Mouse (Mus musculus): ENCODE results near the gene Kifc5b.

Kifc5b gene

GRCm38 (mm10) chr17:26947231-26948100 lies 30.6 kb downstream of the Kifc5b start:
- peak in 1 of 2 experiments; percentile 26 for DNase-seq

DNA sequence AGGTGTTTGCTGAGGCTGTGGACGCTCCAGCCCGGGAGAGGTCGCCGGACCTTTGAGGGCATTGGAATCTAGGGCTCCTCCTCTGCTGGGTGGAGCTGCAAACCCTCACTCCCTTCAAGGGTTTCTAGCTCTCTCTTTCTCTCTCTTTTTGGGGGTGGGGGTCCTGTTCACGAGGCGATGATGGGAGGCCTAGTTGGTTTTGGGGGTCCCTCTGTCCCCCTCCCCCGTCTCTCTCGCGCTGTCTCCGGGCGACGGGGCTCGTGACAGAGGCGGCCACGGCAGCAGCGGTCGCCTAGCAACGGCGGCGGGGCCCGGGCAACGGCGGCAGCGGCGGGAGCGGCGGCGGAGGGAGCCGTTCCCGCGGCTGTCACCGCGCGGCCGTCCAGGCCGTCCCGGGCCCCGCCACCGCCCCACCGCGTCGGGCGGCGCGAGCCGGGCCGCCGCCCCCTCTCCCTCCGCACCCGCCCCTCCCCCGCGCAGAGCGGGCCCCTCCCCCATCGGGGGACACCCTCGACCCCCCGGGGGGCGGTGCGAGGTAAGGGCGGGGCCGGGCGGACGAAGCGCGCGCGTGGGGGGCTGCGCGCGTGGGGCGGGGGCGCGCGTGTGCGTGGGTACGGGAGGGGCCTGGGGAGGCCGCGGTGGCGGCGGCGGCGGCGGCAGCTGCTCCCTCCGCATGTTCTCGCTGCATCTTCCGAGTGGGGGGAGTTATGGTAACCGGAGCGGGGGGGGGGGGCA lies 31.6 kb downstream of the Kifc5b start:
- peak; percentile 63 to 65 for DNase-seq

DNA sequence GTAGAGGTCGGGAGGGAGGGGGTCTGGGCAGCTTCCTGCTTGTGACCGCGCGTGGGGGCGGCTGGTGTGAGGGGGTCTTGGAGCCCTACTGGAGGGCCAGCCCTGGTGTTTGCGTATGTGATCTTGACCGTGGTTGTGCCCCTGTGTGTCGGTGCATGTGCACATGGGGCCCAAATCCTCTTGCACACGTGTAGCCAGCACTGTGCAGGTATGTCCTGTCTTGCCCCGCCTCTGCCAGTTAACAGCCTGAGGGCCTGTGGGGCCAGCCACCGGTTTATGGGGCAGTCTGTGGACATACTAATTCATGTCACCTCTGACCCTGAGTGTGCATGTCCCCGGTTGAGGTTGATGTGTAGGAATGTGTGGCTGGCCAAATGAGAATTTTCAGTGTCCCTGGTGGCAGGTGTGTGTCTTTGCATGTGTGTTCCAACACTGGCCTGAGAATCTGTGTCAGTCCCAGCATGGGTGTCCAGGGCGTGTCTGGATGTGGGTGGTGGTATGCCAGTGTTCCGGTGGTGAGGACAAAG lies 32.2 kb downstream of the Kifc5b start:
- peak; percentile 38 to 53 for DNase-seq

DNA sequence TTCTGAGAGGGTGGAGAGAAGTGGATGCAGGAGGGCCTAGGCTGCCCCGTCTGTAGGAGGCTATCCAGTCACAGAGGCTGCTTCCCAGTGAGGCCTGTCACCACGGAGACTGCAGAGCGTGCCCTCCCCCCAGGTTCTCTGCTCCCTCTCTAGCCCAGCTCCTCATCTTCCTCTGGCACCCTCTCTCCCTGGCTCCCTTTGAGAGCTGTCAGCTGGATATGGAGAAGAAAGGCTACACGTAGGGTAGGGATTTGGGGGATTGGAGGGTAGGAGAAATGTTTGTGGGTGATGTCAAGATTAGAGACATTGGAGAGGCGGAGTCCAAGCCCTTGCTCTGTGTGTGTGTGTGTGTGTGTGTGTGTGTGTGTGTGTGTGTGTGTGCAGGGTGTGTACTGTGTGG lies 33.0 kb downstream of the Kifc5b start:
- peak in 1 of 2 experiments; percentile 12 for DNase-seq

GRCm38 (mm10) chr17:26950560-26951288 lies 33.8 kb downstream of the Kifc5b start:
- DNase-seq, result no peak

DNA sequence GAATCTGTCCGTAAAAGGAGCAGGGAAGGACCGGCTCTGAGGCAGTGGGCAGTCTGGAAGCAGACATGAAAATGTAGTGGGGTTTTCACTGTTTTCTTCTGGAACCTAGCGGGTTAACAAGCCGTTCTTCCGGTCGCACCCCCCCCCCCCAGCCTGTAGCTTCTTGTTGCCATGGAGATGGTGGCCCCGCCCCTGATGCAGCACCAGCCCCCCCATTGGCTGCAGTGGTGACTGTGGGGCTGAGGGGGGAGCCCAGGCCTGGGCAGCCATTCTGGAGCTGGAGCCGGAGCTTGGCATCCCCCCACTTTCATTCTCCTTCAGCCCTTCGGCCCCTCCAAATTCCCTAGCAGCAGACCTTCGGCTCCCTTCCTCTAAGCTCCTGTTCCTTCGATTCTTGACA lies 34.5 kb downstream of the Kifc5b start:
- peak; percentile 62 to 81 for DNase-seq

DNA sequence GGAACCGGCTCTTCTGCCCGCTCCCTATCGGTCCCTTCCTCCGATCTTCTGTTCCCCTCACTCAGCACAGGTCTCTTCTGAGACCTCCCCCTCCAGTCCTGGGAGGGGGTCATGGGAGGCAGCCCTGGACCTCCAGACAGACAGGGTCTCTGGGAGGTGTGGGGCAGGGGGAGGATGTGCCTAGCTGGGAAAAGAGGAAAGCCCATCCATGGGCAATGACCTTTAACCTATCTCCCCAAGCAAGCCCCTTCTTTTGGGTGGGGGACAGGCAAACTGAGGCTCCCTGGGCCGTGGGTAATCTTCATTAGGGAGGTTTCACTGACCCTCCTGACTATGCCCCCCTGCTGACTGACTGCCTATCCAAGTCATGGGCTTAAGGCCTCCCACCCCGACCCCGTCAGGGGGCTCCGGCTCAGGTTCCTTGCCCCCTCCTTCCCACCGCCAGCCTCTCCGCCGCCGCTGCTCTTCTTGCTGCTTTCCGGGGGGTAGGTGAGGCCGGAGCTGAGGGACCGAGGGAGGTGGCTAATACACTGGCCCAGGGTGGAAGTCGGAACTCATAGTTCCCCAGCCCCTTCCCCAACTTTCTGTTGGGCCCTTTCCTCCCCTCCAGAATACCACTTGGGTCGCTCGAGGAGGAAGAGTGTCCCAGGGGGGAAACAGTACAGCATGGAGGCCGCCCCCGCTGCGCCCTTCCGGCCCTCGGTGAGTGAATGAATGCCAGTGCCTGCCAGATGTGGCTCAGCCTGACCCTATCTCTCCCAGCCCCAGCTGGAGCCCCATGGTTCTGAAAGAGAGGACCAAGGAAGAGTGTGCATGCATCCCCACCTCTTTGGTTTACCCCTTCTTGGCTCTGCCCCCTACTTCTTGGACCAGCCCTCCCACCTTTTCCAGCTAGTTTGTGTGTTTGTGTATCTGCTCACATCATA lies 35.3 kb downstream of the Kifc5b start:
- peak in 1 of 2 experiments; percentile 16 for DNase-seq

GRCm38 (mm10) chr17:26953201-26953600 lies 36.3 kb downstream of the Kifc5b start:
- DNase-seq, result no peak

- no peak for DNase-seq
Measured at GRCm38 (mm10) chr17:26953726-26954125, 36.8 kb downstream of the Kifc5b start.

- DNase-seq, result no peak
Measured at GRCm38 (mm10) chr17:26956309-26956708, 39.4 kb downstream of the Kifc5b start.

DNA sequence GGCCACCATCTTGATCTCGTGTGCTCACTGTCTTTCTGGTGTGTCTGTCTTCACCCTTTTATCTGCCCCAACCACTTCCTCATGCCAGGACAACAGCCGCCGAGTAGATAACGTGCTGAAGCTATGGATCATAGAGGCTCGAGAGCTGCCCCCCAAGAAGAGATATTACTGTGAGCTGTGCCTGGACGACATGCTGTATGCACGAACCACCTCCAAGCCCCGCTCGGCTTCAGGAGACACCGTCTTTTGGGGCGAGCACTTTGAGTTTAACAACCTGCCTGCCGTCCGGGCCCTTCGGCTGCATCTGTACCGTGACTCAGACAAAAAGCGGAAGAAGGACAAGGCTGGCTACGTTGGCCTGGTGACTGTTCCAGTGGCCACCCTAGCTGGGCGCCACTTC lies 40.0 kb downstream of the Kifc5b start:
- DNase-seq, result no peak

DNA sequence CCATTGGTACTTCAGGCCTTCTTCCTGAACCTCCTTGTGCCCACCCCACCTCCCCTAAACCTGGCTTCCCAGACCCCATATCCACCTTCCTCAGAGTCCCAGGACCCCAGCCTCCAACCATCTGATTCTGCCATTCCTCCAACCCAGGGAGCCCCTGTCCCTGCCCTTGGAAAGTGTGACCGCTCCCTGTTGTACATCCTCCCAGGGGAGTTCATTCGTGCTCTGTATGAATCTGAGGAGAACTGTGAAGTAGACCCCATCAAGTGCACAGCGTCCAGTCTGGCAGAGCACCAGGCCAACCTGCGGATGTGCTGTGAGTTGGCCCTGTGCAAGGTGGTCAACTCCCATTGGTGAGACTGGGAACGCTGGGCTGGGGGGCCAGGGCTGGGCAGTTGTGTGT lies 41.0 kb downstream of the Kifc5b start:
- peak in 1 of 2 experiments; percentile 16 for DNase-seq

DNA sequence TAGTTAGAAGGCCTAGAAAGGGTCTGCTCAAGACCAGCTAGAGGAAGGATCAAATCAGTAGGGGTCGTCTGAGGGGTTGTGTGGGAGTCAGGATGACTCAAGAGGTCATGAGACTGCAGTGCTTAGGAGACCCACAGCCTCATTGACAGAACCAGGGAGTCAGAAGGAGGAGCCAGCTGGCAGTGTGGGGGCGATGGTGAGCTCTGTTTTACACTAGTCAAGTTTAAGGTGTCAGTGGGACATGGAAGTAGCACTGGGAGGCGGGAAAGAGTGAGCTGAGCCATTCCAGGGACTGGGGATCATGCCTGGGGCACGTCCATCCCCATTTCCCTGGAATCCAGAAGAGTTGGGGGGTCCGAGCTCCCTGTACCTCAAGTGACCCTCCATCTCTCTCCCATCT lies 42.0 kb downstream of the Kifc5b start:
- no peak for DNase-seq

- DNase-seq, result no peak
Measured at GRCm38 (mm10) chr17:26959815-26960214, 42.9 kb downstream of the Kifc5b start.

DNA sequence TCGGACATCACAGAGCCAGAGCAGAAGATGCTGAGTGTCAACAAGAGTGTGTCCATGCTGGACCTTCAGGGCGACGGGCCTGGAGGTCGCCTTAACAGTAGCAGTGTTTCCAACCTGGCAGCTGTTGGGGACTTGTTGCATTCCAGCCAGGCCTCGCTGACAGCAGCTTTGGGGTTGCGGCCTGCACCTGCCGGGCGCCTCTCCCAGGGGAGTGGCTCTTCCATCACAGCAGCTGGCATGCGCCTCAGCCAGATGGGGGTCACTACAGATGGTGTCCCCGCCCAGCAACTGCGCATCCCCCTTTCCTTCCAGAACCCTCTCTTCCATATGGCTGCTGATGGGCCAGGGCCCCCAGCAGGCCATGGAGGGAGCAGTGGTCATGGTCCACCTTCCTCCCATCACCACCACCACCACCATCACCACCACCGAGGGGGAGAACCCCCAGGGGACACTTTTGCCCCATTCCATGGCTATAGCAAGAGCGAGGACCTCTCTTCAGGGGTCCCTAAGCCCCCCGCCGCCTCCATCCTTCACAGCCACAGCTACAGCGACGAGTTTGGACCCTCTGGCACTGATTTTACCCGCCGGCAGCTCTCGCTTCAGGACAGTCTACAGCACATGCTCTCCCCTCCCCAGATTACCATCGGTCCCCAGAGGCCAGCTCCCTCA lies 44.8 kb downstream of the Kifc5b start:
- DNase-seq, result peak in 1 of 2 experiments; percentile 44

DNA sequence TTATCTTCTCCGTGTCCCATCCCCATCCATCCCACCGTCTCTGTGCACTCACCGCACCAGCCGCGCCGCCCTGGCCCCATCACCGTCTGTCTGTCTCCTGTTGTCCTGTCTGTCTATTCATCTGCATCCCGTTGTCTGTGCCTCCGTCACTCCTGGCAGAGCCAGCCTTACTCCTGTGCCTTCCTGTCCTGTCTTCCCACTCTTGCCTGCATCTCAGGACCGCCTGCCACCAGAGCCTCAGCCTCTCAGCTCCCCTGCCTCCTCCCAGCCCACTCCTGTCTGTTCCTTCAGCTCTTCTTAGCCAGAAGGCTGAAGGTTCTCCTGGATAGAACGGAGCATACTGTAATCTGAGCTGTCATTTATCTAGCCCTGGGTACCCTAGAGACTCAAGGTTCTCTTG lies 50.1 kb downstream of the Kifc5b start:
- DNase-seq, result no peak

- DNase-seq, result peak in 1 of 2 experiments; percentile 9
Measured at GRCm38 (mm10) chr17:26967477-26967876, 50.6 kb downstream of the Kifc5b start.

GRCm38 (mm10) chr17:26968200-26968611 lies 51.3 kb downstream of the Kifc5b start:
- peak in 1 of 2 experiments; percentile 8 for DNase-seq

GRCm38 (mm10) chr17:26969257-26969656 lies 52.4 kb downstream of the Kifc5b start:
- no peak for DNase-seq

GRCm38 (mm10) chr17:26970221-26970620 lies 53.3 kb downstream of the Kifc5b start:
- DNase-seq, result no peak

DNA sequence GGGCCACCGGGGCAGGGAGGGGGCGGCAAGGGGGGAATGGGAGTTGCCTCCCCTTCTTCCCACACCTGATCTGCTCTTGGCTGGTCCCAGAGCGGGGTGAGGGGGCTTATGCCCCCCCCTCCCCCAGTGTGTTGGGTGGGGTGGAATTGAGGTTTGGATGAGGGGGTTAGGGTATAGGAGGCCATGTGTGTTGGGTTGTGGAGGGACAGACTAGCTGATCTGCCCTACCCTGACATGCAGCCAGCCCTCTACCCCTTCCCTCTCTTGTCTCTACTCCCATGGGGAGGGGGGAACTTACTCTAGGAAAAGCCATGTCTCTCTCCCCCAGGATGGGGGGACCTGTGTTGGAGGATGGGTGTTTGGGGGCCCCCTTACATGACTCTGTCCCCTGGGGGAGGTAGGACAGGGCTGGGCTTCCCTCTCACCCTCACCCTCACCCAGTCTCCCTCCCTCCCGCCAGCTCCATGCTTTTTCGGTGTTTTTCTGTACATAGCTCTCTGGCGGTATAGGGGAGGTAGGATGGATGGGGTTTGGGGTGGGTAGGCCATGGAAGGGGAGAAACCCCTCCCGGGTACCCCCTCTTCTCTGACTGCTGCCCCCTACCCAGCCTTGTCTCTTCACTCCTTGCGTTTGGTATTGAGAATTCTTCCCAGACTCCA lies 54.5 kb downstream of the Kifc5b start:
- peak in 1 of 2 experiments; percentile 24 for DNase-seq
